Mouse (Mus musculus): Measurements from ENCODE around the gene Rab25. TPM values are rescaled to one million over a fixed set of nuclear protein-coding genes. Genes with fewer than 3 reads are reported as not detected.
A peak's percentile ranks its signal among the peaks of the same experiment; 100 is the strongest.

The Rab25 gene
- polyA plus RNA-seq, 1 experiment from 2014 or later: 79.5 TPM

DNA sequence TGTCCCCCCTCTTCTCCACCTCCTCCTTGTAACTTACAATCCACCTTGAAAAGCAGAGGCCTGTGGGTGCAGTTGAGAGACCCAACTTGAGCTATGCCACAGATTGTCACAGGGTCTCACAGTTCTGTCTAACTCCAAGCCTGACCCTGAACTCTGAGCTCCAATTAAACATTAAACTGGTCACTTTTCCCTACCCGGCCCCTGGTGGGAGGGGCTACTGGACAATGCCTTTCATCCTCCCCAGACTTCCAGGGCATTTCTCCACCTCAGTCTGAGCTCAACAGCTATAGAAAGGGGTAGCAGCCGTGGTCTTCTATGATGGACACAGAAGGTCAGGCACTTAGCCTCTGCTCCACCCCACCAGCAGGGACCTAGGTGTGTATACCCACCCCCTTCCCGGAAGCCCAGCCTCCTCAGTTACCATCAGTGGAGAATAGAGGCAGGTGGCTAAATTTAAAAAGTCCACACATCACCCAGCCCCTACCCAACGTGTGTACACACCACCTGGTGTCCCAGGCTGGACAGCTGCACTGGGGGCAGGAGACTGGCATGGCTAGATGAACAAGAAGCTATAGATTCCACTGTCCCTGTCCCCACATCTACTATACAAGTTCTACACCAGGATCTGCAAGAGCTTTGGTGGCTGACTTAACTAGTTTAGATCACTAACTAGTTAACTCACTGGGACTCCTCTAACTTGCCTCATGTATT, 47.3 kb downstream of the Rab25 start:
- H3K27ac ChIP-seq (ENCODE audit: low read depth, low read length): no peak overlapping the region
- no peak overlapping the region for H3K9ac ChIP-seq (ENCODE audit: low read depth, low read length)
- H3K27me3 ChIP-seq (replicated peaks; ENCODE audit: control insufficient read depth, insufficient read depth, low read length): no peaks in the 10 kb centered on the region
- TF ChIP-seq CTCF (IDR thresholded peaks at IDR 0.05; ENCODE audit: low read depth): no peak
- H3K4me2 ChIP-seq (replicated peaks; ENCODE audit: low read depth): peak overlapping the region; percentile 86
- H3K4me3 ChIP-seq (ENCODE audit: low read depth, low read length): peak overlapping the region; percentile 61; the same call in 1 of the 2 replicates
- peaks cover 12% of the 10 kb centered on the region for H3K4me1 ChIP-seq (replicated peaks; ENCODE audit: control insufficient read depth, insufficient read depth, low read length)
- ATAC-seq: no peak
- 41% methylated on average over 4 of the region's 4 CpGs for WGBS
- H3K36me3 ChIP-seq (ENCODE audit: control insufficient read depth, insufficient read depth): peaks cover 11% of the 10 kb centered on the region; the same call in 1 of the 2 replicates
- H3K9me3 ChIP-seq (ENCODE audit: control insufficient read depth): no peaks in the 10 kb centered on the region

DNA sequence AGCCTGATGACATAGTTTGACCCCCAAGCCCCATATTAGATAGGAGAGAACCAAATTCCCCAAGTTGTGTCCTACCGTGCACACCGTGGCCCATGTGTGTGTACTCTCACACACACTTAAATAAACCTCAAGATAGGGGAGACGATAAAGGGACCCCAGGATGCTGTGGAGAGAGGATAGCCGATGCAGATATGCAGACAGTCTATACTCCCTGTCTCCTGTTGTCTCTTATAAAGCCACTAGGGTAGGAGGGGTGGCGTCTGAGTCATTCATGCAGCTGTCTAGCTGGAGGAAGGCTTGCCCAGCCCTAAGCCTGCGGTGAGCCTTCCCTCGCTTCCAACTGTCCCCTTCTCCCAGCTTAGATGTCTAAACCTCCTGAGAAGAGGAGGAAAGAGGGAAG, 48.0 kb downstream of the Rab25 start:
- peaks cover 11% of the 10 kb centered on the region; the same call in 1 of the 2 replicates for H3K36me3 ChIP-seq (ENCODE audit: control insufficient read depth, insufficient read depth)
- H3K4me3 ChIP-seq (ENCODE audit: low read depth, low read length): no peak overlapping the region
- H3K27me3 ChIP-seq (replicated peaks; ENCODE audit: control insufficient read depth, insufficient read depth, low read length): no peaks in the 10 kb centered on the region
- H3K4me1 ChIP-seq (replicated peaks; ENCODE audit: control insufficient read depth, insufficient read depth, low read length): peaks cover 13% of the 10 kb centered on the region
- 78% methylated on average over 7 of the region's 7 CpGs for WGBS
- H3K9ac ChIP-seq (ENCODE audit: low read depth, low read length): no peak overlapping the region
- no peak for TF ChIP-seq CTCF (IDR thresholded peaks at IDR 0.05; ENCODE audit: low read depth)
- H3K9me3 ChIP-seq (ENCODE audit: control insufficient read depth): no peaks in the 10 kb centered on the region
- ATAC-seq: no peak
- no peak overlapping the region for H3K4me2 ChIP-seq (replicated peaks; ENCODE audit: low read depth)
- no peak overlapping the region for H3K27ac ChIP-seq (ENCODE audit: low read depth, low read length)

DNA sequence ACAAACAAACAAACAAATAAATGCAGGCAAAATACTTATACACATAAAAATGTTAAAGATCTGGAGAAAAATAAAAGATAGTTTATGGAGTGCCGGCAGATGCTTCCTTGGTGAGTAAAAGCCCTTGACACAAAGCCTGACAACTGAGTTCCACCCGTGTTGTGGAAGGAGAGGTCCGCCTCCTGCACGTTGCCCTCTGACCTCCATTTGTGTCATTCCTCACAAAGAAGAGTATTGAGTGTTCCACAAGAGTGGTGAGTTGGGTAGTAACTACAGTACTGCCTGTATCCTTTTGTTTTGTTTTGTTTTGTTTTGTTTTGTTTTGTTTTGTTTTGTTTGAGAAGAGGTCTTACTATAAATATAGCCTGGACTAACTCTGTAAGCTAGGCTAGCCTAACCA, 48.5 kb downstream of the Rab25 start:
- Histone ChIP-seq H3K27me3 (replicated peaks; ENCODE audit: control insufficient read depth, insufficient read depth, low read length) (no peaks in the 10 kb centered on the region), H3K9ac (ENCODE audit: low read depth, low read length) (no peak overlapping the region), H3K27ac (ENCODE audit: low read depth, low read length) (no peak overlapping the region), H3K9me3 (ENCODE audit: control insufficient read depth) (no peaks in the 10 kb centered on the region), H3K4me2 (replicated peaks; ENCODE audit: low read depth) (no peak overlapping the region), H3K4me3 (ENCODE audit: low read depth, low read length) (no peak overlapping the region), H3K36me3 (ENCODE audit: control insufficient read depth, insufficient read depth) (peaks cover 11% of the 10 kb centered on the region; the same call in 1 of the 2 replicates), H3K4me1 (replicated peaks; ENCODE audit: control insufficient read depth, insufficient read depth, low read length) (peaks cover 18% of the 10 kb centered on the region)
- ATAC-seq: no peak
- WGBS: 75% methylated on average over 4 of the region's 4 CpGs
- no peak for TF ChIP-seq CTCF (IDR thresholded peaks at IDR 0.05; ENCODE audit: low read depth)

DNA sequence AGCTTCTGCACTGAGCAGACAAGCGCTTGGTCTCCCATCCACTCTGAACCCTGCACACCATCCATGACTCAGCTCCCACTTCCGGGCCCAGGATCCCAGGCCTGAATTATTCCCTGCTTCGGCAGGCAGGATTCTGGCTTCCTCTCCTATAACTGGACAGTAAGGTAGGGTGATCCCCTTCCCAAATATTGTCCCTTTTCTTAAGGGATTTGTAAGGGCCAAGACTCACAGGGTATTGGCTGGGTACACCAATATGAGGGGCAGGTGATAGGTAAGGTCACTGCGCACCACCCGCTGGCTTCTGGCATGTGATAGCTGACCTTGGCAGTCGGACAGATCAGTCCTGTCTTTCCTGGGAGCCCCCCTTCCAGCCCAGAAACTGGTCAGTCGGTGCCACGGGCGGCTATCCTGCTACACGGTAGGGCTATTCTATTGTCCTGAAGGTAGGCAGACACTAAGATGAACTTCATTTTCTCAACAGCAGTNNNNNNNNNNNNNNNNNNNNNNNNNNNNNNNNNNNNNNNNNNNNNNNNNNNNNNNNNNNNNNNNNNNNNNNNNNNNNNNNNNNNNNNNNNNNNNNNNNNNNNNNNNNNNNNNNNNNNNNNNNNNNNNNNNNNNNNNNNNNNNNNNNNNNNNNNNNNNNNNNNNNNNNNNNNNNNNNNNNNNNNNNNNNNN, 52.2 kb downstream of the Rab25 start:
- Histone ChIP-seq H3K4me2 (replicated peaks; ENCODE audit: low read depth) (no peak overlapping the region), H3K27ac (ENCODE audit: low read depth, low read length) (no peak overlapping the region), H3K4me1 (replicated peaks; ENCODE audit: control insufficient read depth, insufficient read depth, low read length) (peaks cover 29% of the 10 kb centered on the region), H3K4me3 (ENCODE audit: low read depth, low read length) (no peak overlapping the region), H3K27me3 (replicated peaks; ENCODE audit: control insufficient read depth, insufficient read depth, low read length) (no peaks in the 10 kb centered on the region), H3K36me3 (ENCODE audit: control insufficient read depth, insufficient read depth) (peaks cover 11% of the 10 kb centered on the region; the same call in 1 of the 2 replicates), H3K9me3 (ENCODE audit: control insufficient read depth) (no peaks in the 10 kb centered on the region), H3K9ac (ENCODE audit: low read depth, low read length) (no peak overlapping the region)
- ATAC-seq: no peak
- 72% methylated on average over 10 of the region's 10 CpGs for WGBS
- no peak for TF ChIP-seq CTCF (IDR thresholded peaks at IDR 0.05; ENCODE audit: low read depth)

DNA sequence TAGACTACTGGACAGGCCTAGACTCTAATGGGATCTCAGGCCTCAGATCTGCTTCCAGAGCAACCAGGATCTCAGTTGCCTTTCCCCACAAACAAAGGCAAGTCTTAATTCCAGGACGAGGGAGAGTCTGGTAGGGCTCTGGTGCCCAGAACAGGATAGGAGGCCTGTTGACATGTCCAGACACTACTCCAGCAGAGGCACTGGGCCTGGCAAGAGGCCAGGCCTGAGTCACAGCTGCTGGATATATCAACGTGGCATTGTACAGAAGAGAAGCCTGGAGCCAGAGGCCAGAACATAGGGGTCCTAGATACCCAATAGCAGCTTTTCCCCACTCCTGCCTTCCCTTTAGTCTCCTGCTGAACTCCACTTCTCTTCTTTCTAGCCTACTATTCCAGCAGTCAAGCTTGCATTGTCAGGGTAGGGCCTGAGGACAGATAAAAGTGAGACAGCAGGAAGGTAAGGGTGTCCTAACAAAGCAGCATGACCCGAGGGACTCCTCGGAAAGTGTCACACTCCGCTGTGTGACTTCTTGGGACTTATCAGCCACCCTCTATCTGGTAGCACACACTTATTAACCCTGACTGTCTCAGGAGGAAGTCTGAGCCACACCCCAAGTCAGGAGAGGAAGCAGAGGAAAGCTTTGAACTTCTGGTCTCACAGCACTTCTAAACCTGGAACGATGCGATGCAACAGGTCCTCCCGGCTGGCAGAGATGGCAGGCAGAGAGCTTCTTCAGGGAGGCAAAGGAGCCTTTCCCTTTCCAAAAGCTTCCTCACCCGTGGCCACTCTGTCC, 53.1 kb downstream of the Rab25 start:
- no peak for TF ChIP-seq CTCF (IDR thresholded peaks at IDR 0.05; ENCODE audit: low read depth)
- no peaks in the 10 kb centered on the region for H3K27me3 ChIP-seq (replicated peaks; ENCODE audit: control insufficient read depth, insufficient read depth, low read length)
- H3K9me3 ChIP-seq (ENCODE audit: control insufficient read depth): no peaks in the 10 kb centered on the region
- peak overlapping the region; percentile 32; the same call in 1 of the 2 replicates for H3K9ac ChIP-seq (ENCODE audit: low read depth, low read length)
- no peak overlapping the region for H3K4me3 ChIP-seq (ENCODE audit: low read depth, low read length)
- 32% methylated on average over 9 of the region's 9 CpGs for WGBS
- peak overlapping the region; percentile 41 for H3K27ac ChIP-seq (ENCODE audit: low read depth, low read length)
- no peak for ATAC-seq
- peaks cover 11% of the 10 kb centered on the region; the same call in 1 of the 2 replicates for H3K36me3 ChIP-seq (ENCODE audit: control insufficient read depth, insufficient read depth)
- H3K4me2 ChIP-seq (replicated peaks; ENCODE audit: low read depth): no peak overlapping the region; the same call in 1 of the 2 replicates
- peaks cover 32% of the 10 kb centered on the region for H3K4me1 ChIP-seq (replicated peaks; ENCODE audit: control insufficient read depth, insufficient read depth, low read length)

Data from intestine, postnatal 0 days (tissue).